Mouse (Mus musculus): ENCODE measurements at regions not wholly inside any gene's neighbourhood (a gene's known extent, or its start where the extent isn't known, plus 50 kb on each side); places are given as distances from the start of the nearest gene placed in this dataset.

GRCm38 (mm10) chr10:23488996-23489395 is 138.4 kb upstream of the Eya4 start:
- no peak for DNase-seq (ENCODE audit: low spot score in 2 of 2)

GRCm38 (mm10) chr10:23480474-23480873 is 129.9 kb upstream of the Eya4 start:
- DNase-seq (ENCODE audit: low spot score in 2 of 2) = no peak

GRCm38 (mm10) chr10:23478902-23479301 is 128.3 kb upstream of the Eya4 start:
- DNase-seq (ENCODE audit: low spot score in 2 of 2) = no peak

- peak; percentile 13 to 38 for DNase-seq (ENCODE audit: low spot score in 2 of 2)
These were observed 126.5 kb upstream of the Eya4 start for GRCm38 (mm10) chr10:23477104-23477503.

GRCm38 (mm10) chr10:23450997-23451396 is 100.4 kb upstream of the Eya4 start:
- no peak for DNase-seq (ENCODE audit: low spot score in 2 of 2)

GRCm38 (mm10) chr10:23450647-23450979 is 100.0 kb upstream of the Eya4 start:
- no peak for DNase-seq (ENCODE audit: low spot score in 2 of 2)

- DNase-seq (ENCODE audit: low spot score in 2 of 2) = no peak
These were observed 99.5 kb upstream of the Eya4 start for GRCm38 (mm10) chr10:23449860-23450646.

GRCm38 (mm10) chr10:23448976-23449859 is 98.6 kb upstream of the Eya4 start:
- DNase-seq (ENCODE audit: low spot score in 2 of 2) = no peak

GRCm38 (mm10) chr10:23430376-23430775 is 79.8 kb upstream of the Eya4 start:
- DNase-seq (ENCODE audit: low spot score in 2 of 2) = no peak

- peak; percentile 9 to 11 for DNase-seq (ENCODE audit: low spot score in 2 of 2)
These were observed 63.4 kb upstream of the Eya4 start for GRCm38 (mm10) chr10:23413794-23414518.

- peak in 1 of 2 experiments; percentile 4 for DNase-seq (ENCODE audit: low spot score in 2 of 2)
These were observed 52.9 kb upstream of the Eya4 start for GRCm38 (mm10) chr10:23403351-23403938.
